Mouse (Mus musculus): ENCODE measurements around the gene Asna1. TPM values are rescaled to one million over a fixed set of nuclear protein-coding genes. Genes with fewer than 3 reads are reported as not detected.

The Asna1 gene
- polyA plus RNA-seq, 1 experiment from 2014 or later = 143 TPM

- H3K27me3 ChIP-seq = peaks cover 20% of the 10 kb centered on the region
- 41% methylated on average over 8 of the region's 8 CpGs for WGBS
- peaks cover 55% of the 10 kb centered on the region for H3K4me1 ChIP-seq
- peak overlapping the region; percentile 66; the same call in 1 of the 2 replicates for H3K9ac ChIP-seq
- H3K4me2 ChIP-seq = peak overlapping the region; percentile 100
- peak overlapping the region; percentile 55 for H3K4me3 ChIP-seq (replicated peaks)
- no peaks in the 10 kb centered on the region for H3K9me3 ChIP-seq (replicated peaks)
- H3K36me3 ChIP-seq = no peaks in the 10 kb centered on the region
- ATAC-seq (replicated peaks; ENCODE audit: low FRiP score) = no peak
- H3K27ac ChIP-seq = peak overlapping the region; percentile 85
Observed at GRCm38 (mm10) chr8:84986379-84986945, 38.6 kb downstream of the Asna1 start.

- Histone ChIP-seq H3K9ac (peak overlapping the region; percentile 66), H3K4me1 (peaks cover 57% of the 10 kb centered on the region), H3K4me3 (replicated peaks) (peak overlapping the region; percentile 55), H3K4me2 (peak overlapping the region; percentile 100), H3K27me3 (peaks cover 20% of the 10 kb centered on the region), H3K27ac (peak overlapping the region; percentile 85), H3K36me3 (no peaks in the 10 kb centered on the region), H3K9me3 (replicated peaks) (no peaks in the 10 kb centered on the region)
- WGBS = under 1% methylated on average over 53 of the region's 53 CpGs
- peak; percentile 12; the same call in 1 of the 2 replicates for ATAC-seq (replicated peaks; ENCODE audit: low FRiP score)
Observed at GRCm38 (mm10) chr8:84985684-84986378, 39.2 kb downstream of the Asna1 start.

GRCm38 (mm10) chr8:84985049-84985683 lies 39.9 kb downstream of the Asna1 start:
- under 1% methylated on average over 23 of the region's 23 CpGs for WGBS
- Histone ChIP-seq H3K27me3 (peaks cover 20% of the 10 kb centered on the region), H3K36me3 (no peaks in the 10 kb centered on the region), H3K27ac (peak overlapping the region; percentile 85), H3K4me3 (replicated peaks) (peak overlapping the region; percentile 55), H3K9ac (peak overlapping the region; percentile 66), H3K4me1 (peaks cover 59% of the 10 kb centered on the region), H3K9me3 (replicated peaks) (no peaks in the 10 kb centered on the region), H3K4me2 (peak overlapping the region; percentile 100)
- no peak for ATAC-seq (replicated peaks; ENCODE audit: low FRiP score)

- Histone ChIP-seq H3K9me3 (replicated peaks) (no peaks in the 10 kb centered on the region), H3K36me3 (no peaks in the 10 kb centered on the region), H3K27me3 (peaks cover 20% of the 10 kb centered on the region), H3K27ac (peak overlapping the region; percentile 85), H3K4me2 (peak overlapping the region; percentile 100), H3K9ac (peak overlapping the region; percentile 66; the same call in 1 of the 2 replicates), H3K4me3 (replicated peaks) (peak overlapping the region; percentile 55), H3K4me1 (peaks cover 64% of the 10 kb centered on the region)
- no peak for ATAC-seq (replicated peaks; ENCODE audit: low FRiP score)
- 4% methylated on average over 16 of the region's 16 CpGs for WGBS
Observed at GRCm38 (mm10) chr8:84984294-84985048, 40.6 kb downstream of the Asna1 start.

GRCm38 (mm10) chr8:84982499-84983011 lies 42.5 kb downstream of the Asna1 start:
- 62% methylated on average over 3 of the region's 3 CpGs for WGBS
- Histone ChIP-seq H3K4me3 (replicated peaks) (no peak overlapping the region), H3K27me3 (peaks cover 21% of the 10 kb centered on the region), H3K4me1 (peaks cover 78% of the 10 kb centered on the region), H3K36me3 (no peaks in the 10 kb centered on the region), H3K27ac (peak overlapping the region; percentile 87; the same call in 1 of the 2 replicates), H3K9me3 (replicated peaks) (no peaks in the 10 kb centered on the region), H3K9ac (no peak overlapping the region), H3K4me2 (0 out of 2 replicates have a peak overlapping the region, but pooled peaks have one; percentile 6)
- ATAC-seq (replicated peaks; ENCODE audit: low FRiP score) = no peak

- no peak overlapping the region for H3K4me3 ChIP-seq (replicated peaks)
- peak overlapping the region; percentile 87 for H3K27ac ChIP-seq
- ATAC-seq (replicated peaks; ENCODE audit: low FRiP score) = no peak
- peaks cover 84% of the 10 kb centered on the region for H3K4me1 ChIP-seq
- H3K36me3 ChIP-seq = no peaks in the 10 kb centered on the region
- WGBS = 75% methylated on average over 15 of the region's 15 CpGs
- H3K4me2 ChIP-seq = 0 out of 2 replicates have a peak overlapping the region, but pooled peaks have one; percentile 6
- peaks cover 23% of the 10 kb centered on the region for H3K27me3 ChIP-seq
- no peaks in the 10 kb centered on the region for H3K9me3 ChIP-seq (replicated peaks)
- no peak overlapping the region for H3K9ac ChIP-seq
Observed at GRCm38 (mm10) chr8:84981644-84982498, 43.2 kb downstream of the Asna1 start.

GRCm38 (mm10) chr8:84980622-84981358 lies 44.3 kb downstream of the Asna1 start:
- Histone ChIP-seq H3K9me3 (replicated peaks) (no peaks in the 10 kb centered on the region), H3K27me3 (peaks cover 16% of the 10 kb centered on the region), H3K4me2 (peak overlapping the region; percentile 97), H3K4me3 (replicated peaks) (peak overlapping the region; percentile 55; the same call in 1 of the 2 replicates), H3K9ac (0 out of 2 replicates have a peak overlapping the region, but pooled peaks have one; percentile 15), H3K4me1 (peaks cover 86% of the 10 kb centered on the region), H3K27ac (peak overlapping the region; percentile 87), H3K36me3 (no peaks in the 10 kb centered on the region)
- WGBS = 35% methylated on average over 11 of the region's 11 CpGs
- ATAC-seq (replicated peaks; ENCODE audit: low FRiP score) = no peak

GRCm38 (mm10) chr8:84979599-84980421 lies 45.3 kb downstream of the Asna1 start:
- Histone ChIP-seq H3K36me3 (peaks cover 6% of the 10 kb centered on the region), H3K4me2 (peak overlapping the region; percentile 97), H3K27me3 (peaks cover 16% of the 10 kb centered on the region), H3K4me1 (peaks cover 86% of the 10 kb centered on the region), H3K9me3 (replicated peaks) (no peaks in the 10 kb centered on the region), H3K4me3 (replicated peaks) (peak overlapping the region; percentile 55), H3K9ac (peak overlapping the region; percentile 37), H3K27ac (peak overlapping the region; percentile 87)
- peak; percentile 35 for ATAC-seq (replicated peaks; ENCODE audit: low FRiP score)
- 2% methylated on average over 42 of the region's 42 CpGs for whole genome bisulfite sequencing

GRCm38 (mm10) chr8:84978248-84978940 lies 46.7 kb downstream of the Asna1 start, which contains the start of gene Junb:
Gene Junb, minus strand, starts transcription at chr8:84978718.
- WGBS = under 1% methylated on average over 63 of the region's 63 CpGs
- H3K36me3 ChIP-seq = peaks cover 16% of the 10 kb centered on the region
- peaks cover 79% of the 10 kb centered on the region for H3K4me1 ChIP-seq
- no peaks in the 10 kb centered on the region for H3K9me3 ChIP-seq (replicated peaks)
- peak within 1 kb of the TSS; percentile 90 for H3K27ac ChIP-seq
- H3K27me3 ChIP-seq = peaks cover 16% of the 10 kb centered on the region
- H3K9ac ChIP-seq = peak within 1 kb of the TSS; percentile 81
- peak within 1 kb of the TSS; percentile 55 for H3K4me3 ChIP-seq (replicated peaks)
- H3K4me2 ChIP-seq = peak within 1 kb of the TSS; percentile 97
- peak; percentile 47 for ATAC-seq (replicated peaks; ENCODE audit: low FRiP score)

Data from kidney, embryonic 15.5 days (tissue).